Mouse (Mus musculus) kidney, adult 11 months (tissue): Measurements from ENCODE around the gene Slitrk3.
"Not testable (repeated sequence)": the region's sequence is repeated elsewhere in the genome, so short reads cannot be mapped to it uniquely, and the experiment has no call there.

Source experiments
- DNase-seq: peaks from one replicate; pipeline ENCODE4 v3.0.0; 2022

Gene Slitrk3

DNA sequence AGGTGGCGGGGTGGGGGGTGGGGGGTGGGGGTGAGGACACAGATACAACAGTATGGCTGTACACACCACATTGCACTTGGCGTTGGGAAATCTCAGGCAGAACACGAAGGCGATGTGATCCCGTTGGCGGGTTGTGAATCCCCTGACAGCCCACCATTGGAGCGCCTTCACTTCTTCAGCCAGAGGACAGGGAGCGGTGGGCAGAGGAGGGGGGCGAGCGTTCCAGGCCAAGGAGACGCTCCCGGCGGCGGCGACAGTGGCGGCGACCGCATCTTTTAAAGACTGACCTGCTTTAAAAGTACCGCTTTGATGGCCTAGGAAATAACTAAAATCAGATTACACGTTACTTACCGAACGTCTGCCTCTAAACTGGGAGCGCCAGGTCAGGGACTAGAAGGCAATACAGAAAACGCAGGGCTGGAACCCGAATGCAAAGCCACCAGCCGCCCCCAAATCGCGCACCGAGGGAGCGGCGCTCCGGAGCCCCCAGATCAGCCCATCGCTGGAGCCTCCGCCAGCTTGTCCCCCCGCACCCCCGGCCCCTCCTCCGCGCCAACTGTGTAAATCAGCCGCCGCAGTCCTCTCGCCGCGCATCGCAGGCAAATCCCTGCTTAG, at the start of gene Slitrk3:
TSS of gene Slitrk3 (minus strand) at position 607 of the 615 bp plus-strand sequence.
- DNase-seq = no peak

DNA sequence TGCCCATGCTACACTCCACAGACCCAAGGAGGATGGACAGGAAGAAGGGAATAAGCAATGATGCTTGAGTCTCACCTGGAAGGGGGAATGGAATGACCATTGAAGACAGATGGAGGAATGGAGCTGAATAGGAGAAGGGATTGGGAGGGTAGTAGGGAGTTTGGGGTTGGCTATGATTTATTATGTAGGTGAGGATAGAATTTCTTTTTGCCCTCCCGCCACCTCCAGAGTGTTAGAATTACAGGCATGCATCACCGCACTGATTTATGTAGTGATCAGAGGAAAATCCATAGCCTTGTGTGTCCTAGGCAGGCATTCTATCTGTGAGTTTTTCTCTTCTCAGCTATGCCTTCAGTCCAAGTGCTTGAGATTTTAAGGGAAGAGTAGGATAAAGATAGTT, 36.8 kb upstream of the Slitrk3 start:
- not testable (repeated sequence) for DNase-seq

DNA sequence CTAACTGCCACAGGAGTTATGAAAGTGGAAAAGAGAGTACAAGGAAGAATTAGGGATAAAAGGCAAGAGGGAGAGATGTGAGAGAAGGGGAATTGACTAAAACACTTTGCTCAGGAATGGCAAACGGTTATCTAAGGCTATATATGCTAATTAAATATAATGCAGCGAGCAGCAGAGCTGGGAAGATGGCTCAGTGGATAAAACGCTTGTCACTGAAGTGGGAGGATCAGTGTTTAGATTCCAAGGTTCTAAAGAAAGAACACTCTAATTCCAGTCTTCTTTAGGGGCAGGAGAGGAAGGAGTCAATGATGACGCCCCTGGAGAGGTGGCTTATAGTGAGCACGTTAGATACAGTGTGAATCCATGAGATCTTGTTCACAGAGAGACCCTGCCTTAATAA, 27.0 kb upstream of the Slitrk3 start:
- no peak for DNase-seq

DNA sequence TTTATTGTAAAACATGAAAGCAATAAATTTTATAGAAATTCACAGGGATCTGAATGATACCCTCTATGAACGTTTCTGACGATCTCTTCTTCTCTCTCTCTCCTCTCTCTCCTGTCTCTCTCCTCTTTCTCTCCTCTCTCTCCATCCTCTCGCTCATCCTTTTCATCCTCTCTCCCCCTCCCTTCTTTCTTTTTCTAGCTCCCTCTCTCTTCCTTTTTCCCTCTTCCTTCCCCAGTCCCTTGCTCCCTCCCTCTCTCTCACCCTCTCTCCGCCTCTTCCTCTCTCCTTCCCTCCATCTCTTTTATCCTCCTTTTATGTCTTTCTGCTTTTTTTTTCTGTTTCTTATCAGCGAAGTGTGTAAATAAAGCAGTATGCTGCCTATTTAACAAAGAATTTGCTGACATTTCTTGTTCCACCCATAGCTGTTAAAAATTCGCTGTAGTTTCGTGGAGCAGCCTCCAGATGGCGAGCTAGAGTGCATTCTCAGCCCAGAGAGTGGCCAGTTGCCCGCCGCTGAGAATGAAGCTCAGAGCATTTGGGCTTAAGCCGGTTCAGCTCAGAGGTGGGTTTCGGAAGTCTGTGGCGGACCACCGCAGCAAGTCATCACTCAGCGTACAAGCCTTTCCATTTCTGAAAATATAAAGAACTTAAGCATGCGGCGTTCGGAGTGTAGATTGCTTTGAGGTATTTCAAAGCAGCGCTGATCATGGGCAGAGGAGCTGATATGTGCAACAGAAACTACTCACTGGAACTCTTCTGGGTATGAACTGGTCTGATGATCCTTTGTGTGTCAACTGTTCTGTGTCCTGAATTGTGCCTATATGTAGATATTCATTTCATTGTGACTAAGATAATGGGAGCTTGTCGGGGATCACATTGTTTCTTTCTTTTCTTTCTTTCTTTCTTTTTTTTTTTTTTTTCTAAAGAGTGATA, 8.5 kb upstream of the Slitrk3 start:
- peak; percentile 31 for DNase-seq

DNA sequence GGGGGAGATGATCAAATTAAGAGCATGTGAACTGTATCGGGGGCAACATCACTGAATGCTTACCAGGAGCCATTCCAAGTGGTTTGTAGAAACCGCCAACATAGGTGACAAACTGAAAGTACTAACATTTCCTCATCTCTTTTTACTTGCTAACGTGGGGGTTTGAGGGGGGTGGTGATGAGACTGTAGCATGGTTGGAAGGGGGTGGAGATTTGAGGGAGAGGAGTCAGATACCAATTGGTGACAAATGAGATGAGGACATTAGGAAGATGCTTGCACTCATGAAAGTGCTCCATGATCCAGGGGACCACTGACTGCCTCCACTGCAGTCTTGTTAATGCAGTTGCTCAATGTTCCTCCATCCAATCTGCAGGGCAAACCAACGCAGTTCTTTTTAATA, 587 bp upstream of the Slitrk3 start:
- no peak for DNase-seq

DNA sequence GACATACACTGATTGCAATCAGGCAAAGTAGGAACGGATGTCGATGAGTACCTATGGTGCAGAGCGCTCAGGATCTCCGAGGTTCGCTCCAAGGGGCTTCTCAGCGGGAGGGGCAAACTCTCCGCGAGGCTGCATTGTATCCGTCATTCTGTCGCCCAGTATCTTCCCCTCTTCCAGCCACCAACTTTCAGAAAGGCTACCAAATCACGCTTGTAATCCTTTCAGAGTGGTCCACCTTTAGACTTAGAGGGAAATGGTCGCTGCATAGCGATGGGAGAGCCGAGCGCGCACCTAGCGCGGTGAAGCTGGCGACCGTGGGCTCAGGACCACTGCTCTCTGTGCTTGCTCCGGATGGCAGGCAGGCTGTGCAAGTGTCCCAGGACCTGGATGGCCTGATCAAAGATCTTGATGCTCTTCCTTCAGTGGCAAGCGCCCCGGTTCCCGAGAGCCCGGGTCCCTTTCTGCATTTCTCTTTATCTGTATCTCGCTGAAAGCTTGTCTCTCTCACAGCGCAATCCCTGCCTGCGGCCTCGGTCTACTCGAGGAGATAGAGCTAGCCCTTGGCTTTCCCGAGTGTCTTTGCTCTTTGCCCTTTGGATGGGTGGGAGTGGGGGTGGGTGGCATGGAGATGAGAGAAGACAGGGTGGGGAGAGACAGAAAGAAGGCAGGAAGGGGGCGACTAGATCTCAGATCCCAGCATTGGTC, 959 bp downstream of the Slitrk3 start:
- DNase-seq = no peak

DNA sequence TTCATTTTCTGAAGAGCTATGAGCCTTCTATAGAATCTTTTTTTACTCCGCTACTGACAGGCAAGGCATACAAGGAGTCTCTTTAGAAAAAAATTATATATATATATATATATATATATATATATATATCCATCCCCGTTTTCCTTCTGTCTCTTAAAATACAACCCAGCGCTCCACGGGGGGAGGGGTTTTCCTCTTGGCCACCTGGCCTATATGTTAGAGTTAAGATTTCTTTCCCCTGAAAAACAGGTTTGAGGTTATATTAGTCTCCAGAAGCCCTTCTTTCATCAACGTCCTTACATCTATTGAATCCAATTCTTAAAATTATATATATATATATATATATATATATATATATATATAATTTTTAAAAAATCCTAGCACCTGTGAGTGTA, 1.6 kb downstream of the Slitrk3 start:
- DNase-seq = no peak

DNA sequence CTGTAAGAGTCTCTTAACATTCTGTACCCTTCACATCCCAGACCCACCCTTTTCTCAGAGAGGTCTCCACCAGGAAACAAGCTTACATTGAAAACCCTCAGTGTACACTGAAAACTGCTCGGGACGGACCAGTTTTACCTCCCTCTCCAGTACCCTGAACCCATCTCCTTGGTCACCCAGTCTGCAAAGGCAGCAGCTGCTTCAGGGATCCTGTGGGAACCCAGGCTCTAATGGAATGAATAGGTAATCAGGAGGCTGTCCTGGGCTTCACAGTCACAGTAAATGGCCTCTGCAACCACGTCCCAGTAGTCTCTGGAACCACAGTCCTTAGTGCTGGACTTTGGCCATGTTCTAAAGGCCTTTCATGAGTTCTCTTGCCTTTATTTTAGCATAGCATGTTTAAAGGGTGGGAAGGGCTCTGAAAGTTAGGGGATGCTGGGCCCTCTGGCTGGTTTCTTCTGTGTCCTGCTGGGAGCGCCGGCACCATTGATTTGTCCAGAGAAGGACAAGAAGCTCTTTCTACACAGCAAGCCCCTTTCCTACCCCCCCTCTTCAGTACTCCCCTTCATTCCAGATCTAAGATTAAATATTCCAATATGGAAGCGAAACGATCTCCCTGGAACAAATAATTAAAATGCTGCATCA, 2.1 kb downstream of the Slitrk3 start:
- DNase-seq = no peak

DNA sequence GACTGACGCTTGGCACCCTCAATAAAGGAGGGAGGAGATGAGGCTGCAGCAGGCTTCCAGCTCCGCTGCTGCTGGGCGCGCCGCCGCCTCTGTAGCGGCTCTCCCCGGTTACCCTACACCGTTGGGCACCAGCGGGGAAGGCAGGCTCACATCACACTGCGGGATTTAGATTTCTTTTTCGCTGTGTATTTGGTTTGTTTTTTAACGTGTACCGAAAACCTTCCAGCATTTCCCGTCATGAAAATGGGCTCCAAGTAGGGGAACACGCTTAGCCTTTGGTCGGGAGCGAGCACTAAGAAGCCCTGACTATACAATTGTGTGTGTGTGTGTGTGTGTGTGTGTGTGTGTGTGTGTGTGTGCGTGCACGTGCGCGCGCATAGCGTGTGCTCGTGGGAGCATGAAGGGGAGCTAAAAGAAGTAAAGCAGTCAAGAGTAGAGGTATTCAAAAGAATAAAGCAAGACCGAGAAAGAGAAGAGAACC, 4.1 kb downstream of the Slitrk3 start:
- no peak for DNase-seq

DNA sequence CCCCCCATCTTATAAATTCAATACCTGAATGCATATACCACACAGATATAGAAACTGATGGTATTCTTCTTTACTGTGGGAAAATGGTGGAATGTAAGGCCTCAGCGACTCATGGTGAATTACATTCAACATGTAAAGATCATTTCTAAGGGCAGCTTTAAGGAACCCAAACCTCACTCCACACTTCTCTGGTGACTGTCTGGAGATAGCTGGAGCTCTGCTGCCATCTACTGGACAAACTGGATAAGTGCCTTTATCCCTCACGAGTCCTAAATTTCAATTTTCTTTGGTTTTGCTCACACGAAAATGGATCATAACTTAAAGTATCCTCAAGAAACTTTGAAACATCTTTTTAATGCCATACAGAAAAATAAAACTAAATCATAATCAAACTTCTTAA, 11.4 kb downstream of the Slitrk3 start:
- DNase-seq = no peak

DNA sequence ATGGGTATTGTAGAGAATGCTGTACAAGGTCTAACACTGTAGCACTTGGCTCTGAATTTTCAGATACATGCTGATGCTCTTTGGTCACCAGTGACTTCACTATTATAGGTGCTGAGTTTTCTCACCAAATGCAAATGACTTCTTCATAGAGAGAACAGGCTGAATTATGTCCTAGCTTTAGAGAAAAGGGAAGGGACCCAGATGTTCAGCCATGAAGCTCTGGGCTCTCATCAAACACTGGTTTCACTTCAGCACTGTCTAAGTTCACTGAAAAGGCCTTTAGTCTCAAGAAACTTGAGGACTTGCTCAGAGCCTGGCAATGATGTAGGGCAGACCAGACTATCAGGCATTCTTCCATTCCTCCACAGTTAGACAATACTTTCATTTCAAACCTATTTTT, 15.3 kb downstream of the Slitrk3 start:
- DNase-seq = no peak

DNA sequence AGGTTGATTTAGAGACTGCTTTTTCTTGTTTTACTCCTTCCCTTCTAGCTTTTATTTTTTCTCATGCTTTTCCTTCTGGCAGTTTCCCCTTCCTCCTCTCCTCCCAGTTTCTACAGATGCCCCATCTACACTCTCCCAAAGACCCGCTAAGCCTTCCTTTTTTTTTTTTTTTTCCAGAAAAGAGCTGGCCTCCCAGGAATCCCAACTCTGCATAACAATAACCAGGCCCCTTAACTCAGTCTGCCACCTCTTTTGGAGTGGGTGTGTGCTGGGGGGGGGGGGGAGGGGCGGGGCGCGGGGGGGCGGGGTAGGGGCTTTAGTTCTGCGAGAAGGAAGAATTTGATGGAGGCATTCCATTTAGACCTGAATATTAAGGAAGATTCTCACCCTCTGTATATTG, 51.6 kb downstream of the Slitrk3 start:
- DNase-seq = no peak

DNA sequence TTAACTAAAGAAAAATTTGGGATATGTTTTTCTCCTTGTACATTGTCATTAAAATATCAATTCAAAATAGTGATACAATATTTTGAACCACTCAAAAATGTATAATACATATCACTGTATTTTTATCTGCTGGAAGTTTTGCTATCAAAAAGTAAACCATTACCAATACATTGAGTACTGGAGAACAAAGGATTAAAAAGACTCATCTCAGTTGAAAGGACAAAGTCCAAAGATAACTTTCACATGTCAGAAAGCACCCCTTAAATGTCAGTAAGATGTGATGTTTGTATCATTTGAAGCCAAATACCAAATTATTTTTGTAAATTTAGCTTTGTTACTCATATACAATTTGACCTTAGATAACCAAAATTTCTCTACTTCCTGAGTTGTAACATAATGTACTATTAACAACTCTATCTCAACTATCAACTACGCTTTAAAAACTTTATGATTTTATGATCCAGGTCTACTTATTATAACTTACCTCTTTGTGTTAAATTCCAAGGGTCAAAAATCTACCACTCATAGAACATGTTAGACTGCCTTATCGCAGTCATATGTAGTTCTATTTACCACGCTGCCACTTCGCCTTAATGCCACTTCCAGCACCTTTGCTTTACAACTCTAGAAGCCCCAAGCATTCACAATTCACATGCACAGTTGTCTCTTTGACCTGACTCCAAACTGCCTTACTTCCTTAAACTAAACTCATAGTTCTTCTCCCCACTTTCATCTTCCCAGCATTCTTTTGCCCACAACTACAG, 54.5 kb downstream of the Slitrk3 start:
- no peak for DNase-seq

DNA sequence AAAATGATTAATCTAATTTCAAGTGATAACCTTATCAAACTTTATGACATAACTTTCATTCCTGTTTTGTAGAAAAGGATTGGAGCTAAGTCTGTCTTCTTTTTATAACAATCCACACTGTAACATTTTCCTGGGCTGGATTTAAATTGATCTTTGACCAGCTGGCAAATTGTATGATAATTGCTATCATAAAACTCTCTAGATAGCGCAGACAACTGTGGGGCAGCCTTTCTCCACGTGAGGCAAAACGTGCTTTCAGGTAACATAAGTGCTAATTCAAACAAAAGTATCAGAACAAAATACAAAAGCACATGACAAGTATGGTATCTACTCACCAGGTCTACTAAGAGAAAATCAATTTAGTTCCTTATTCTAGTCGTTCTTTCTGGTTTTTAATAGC, 60.1 kb downstream of the Slitrk3 start:
- DNase-seq = no peak
